Mouse (Mus musculus): ENCODE data around the gene Tmem243.

The Tmem243 gene

DNA sequence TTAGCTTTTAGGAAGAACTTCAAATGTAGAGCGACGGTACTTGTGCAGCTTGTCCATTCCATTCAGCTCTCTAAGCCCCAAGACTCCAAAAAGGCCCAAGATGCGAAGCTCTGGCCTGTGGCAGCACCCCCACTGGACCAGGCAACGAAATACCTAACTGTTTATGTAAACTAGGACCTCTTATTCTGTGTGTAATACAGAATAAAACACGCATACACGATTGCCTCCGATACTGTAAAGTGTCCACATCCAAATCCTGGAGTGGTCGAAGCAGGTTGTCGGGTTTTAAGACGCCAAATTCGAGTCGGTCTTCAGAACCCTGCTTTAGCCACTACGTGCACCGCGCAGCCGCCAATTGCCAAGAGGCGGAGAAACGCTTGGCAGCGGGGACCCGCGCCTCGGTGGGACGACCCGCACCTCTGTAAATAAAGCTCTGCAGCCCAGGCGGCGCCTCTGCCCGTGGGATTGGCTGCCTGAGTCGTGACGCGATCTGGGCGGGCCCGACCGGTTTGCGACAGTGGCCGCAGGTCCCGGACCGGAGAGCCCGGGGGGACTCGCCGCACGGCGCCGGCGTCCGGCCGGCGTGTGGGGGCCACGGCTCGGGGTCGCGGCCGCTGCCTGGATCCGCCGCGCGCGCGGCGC lies at the start of gene Tmem243:
Gene Tmem243, plus strand, starts transcription at position 462 of the 642 bp plus-strand sequence.
- peak; percentile 60 to 68 for DNase-seq (ENCODE audit: low spot score in 2 of 2)

DNA sequence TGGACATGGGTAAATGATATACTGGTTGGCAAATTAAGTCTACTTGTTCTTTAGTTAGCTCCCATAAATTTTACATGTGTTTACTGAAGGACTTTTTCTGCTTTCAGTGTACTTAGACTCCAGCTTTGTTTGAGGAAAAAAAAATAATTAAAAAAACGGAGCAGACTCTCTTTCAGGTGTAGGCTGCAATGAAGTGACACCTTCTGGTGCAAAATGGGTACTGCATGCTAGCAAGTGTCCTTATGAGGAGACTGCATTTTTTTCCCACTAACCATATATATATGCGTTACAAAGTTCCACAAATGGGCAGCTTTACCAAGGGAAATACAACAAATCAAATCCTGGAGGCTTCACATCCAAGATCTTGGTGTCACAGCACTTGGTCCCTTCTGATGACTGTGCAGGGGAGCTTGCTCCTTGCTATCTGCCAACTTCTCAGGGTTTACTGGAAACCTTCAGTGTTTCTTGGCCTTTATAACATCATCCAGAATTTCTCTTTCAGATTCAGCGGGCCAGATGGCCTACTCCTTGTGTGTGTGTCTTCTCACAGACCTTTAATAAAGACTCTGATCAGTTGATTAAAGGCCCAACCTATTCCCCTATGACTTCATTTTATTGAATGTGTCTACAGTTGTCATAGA lies 44.3 kb upstream of the Tmem243 start:
- peak; percentile 36 to 70 for DNase-seq (ENCODE audit: low spot score in 2 of 2)

DNA sequence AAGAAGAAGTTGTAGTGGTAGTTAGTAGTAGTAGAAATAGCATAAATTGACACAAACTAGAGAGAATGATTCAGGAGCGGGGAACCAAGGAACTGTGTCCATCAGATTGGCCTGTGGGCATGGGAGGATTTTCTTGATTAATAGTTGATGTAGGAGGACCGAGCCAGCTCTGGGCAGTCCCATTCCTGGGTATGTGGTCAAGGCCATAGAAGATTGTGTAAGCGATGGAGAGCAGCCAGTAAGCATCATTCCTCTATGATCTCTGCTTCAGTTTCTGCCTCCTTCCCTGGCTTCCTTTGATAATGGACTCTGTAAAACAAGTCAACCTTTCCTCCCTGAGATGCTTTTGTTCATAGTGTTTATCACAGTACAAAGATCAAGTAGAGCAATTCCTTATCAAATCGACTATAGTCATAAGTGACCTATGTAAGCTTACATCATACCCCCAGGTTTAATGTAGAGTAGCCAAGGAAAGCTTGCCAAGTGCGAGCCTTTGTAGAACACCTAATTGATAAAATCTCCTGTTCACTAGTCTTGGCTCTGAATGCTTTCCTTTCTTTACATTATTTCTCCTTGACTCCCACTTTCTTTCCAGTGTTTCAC lies 43.1 kb upstream of the Tmem243 start:
- no peak for DNase-seq (ENCODE audit: low spot score in 2 of 2)

DNA sequence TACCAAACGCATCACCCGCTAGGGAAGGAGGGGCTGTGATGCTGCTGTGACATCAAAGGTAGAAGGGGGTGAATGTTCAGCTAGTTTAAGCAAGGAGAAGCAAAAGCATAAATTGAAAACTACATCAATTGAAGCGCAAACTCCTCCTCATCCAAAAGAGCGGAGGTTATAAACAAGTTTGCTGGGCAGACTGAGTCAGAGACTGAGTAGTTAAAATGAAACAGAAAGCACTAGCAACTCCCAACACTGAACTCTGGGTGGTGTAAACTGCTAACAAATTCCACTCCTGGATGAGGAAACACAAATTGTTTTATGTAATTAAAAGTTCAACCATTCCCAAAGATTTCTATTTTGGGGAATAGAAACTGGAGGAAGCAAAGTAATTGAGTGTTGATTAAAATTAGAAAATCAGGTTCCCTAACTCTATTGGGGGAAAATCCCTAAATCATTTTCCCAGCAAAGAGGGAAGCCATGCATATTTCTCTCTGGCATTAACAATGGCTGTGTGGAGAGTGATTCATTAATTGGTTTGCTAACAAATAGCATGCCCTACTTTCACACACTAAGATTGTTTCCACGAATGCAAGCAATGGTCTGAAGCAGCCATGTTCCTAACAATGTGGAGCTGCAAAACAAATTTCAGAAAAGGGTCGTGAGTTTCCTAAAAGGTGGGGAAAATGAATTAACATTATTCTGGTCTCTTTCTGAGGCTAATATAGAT lies 41.0 kb upstream of the Tmem243 start:
- DNase-seq (ENCODE audit: low spot score in 2 of 2) = no peak

DNA sequence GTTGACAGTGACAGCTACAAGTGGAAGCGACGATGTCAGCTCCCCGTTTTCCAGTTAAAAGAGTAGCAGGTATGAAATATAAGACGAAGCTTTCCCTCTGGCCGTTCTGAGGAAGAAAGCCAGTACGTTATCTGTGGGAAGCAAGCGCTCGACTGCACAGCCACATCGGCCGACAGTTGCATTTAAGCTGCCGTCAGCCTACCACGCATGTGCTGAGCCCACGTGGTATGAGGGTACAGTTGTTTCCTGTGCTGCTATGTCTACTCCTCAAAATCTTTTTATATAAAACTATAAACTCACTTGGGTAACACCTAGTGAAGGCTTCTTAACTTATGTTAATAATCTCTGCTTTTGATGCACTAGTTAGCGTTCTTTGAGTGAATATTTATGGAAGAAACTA lies 40.2 kb upstream of the Tmem243 start:
- DNase-seq (ENCODE audit: low spot score in 2 of 2) = no peak

DNA sequence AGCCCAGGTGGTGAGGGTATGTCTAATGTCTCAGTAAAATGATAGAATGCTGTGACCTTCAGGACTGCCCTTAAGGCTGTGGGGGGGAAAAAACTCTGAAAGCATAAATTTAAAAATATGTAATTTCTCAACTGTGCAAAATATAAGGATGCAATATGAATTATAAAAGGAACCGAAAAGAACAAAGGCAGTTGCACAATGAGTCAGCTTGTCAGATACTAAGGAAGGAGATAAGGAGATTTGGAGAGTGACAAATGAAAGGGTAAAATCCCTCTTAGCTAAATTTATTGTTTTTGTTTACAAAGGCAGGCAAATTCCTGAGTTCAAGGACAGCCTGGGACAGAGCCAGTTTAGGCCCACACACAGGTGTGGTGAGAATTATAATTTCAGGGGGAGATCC lies 36.3 kb upstream of the Tmem243 start:
- DNase-seq (ENCODE audit: low spot score in 2 of 2) = no peak

DNA sequence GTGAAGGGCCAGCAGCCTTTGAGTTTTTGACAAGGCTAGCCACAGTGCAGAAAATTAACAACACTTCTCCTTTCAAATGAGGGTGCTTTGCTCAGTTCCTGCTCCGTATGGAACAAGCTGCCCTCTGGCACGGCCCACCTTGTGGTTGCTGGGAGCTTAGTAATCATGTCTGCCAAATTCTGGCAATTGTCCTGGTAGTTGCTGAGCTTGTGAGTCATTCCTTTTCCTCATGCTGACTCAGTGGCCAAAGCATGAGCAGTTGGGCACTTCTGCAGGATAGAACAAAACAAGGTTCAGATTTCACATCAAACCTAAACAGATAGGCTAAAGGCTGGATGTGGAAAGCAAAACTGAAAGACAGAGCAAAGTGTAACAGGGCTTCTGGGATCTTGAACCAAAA lies 31.6 kb upstream of the Tmem243 start:
- no peak for DNase-seq (ENCODE audit: low spot score in 2 of 2)

DNA sequence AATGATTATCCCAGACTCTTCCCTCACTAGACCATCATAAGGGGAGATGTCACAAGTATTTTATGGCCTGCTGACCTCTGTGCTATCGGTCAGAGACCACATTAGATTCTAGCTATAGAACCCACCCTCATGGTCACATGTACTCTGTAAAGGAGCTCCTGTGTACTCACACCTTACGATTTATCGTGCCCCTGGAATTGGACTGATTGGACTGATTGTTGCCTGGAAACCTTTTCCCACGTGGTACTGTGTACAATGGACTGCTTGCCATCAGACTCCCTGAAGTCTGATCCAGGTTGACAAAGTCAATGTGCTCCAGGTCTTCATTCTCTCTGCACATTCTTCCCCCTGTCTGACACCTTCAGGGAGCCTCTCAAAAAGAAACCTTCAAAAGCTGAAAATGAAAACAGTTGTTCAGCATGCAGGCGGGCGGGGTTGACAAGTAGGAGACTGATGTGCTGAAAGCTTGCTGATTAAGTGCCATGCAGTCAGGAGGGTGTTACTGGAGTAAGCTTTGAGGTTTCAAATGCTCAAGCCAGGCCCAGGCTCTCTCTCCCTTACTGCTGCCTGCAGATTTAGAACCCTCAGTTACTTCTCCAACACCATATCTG lies 30.8 kb upstream of the Tmem243 start:
- DNase-seq (ENCODE audit: low spot score in 2 of 2) = no peak

DNA sequence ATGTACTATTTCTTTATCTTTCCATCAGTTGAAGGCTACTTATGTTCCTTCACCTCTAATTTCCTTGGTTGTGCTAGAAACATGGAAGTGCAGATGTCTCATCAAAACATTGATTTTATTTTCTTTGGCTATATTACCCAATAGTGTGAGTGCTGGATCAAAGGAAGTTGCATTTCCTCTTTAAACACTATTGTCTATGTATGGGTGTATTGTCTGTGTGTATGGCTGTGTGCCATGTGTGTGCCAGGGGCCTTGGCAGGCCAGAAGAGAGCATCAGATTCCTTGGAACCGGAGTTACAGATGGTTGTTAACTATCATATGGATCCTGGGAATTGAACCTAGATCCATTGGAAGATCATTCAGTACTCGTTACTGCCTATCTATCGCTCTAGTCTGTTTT lies 29.1 kb upstream of the Tmem243 start:
- DNase-seq (ENCODE audit: low spot score in 2 of 2) = no peak

DNA sequence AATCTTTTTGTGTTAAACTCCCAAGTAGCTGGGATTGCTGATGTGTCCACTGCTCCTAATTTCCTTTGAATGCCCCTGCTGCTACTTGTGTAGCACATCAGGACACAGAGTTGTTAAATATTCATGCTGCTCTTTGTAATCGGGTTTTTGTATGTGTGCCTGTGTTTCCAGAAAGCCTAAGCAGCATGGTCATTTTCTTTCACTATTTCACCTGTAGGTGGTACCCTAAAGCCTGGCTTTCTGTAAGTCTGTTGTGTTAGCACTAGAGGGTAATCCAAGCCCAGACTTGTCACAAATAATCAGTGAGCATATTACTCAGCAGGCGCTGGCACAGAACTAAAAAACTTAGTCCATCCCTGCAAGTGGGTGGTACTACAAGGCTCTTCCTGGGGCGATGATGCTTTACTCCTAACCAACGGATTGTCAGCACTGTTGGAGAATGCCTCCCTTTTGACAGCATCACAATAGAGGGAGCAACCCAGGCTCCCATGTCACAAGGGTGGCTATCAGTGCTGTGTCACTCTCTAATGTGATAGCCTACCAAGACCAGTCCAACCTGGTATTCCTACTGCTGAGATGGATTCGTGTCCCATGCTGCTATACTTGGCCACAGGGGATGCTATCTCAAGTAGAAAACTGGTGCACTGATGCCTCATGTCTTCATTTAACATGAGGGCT lies 27.2 kb upstream of the Tmem243 start:
- DNase-seq (ENCODE audit: low spot score in 2 of 2) = no peak

DNA sequence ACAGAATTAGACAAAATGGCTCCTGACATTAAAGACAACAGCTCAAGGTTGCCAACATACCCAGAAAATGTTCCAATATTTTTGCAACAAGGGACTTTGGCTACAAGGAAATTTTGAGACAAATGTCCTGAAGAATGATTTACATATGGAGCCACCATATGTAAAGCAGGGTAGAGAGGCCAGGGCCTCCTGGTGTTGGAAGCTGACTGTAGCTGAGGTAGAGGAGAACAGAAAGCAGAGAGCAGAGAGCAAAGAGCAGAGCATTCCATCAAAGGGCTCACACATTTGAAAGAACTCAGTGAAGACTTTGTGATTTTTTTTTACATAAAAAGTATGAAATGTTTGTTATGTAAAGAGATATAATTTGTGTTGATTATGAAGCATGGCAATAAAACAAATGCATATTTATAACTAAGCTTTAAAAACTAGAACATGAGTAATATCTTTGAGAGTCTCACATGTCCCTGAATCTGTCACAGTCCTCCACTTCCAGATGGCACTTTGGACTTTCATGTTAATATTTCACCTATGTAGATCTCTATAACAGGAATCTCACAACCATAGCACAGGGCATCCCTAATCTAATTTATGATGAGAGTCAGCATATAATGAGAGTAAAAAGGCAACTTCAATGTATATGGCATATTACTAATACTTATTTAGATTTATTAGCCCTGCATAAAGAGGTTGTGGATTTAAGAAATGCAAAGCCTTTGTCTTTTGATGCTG lies 20.5 kb upstream of the Tmem243 start:
- no peak for DNase-seq (ENCODE audit: low spot score in 2 of 2)

DNA sequence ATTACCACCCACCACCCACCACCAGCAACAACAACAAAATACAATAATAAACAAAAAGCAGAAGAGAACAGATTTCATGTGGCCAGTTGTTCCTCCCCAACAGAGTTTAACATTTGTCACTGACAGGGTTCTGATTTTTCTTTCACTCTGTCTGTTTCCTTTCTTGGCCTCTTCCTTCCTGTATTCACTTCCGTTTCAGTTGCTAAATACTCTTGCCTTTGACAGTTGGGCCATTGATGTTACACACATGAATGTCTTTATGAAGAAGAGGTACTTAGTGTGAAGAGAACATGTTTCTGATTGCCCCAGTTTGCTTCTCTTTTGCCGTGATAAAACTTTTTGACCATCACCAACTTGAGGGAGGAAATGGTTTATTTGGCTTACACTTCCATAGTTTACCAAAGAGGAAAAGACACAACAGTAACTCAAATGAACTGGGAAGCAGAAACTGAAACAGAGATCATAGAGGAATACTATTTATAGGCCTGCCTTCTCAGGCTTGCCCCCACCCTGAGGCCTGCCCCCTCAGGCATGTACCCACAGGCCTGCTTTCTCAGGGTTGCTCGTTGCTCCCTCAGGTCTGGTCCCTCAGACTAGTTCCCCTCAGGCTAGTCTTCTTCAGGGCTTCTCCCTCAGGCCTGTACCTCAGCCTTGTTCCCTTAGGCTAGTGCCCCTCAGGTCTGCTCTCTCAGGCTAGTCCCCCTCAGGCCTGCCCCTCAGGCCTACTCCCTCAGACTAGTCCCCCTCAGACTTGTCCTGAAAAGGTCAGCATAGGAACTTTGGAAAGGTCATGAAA lies 13.3 kb upstream of the Tmem243 start:
- DNase-seq (ENCODE audit: low spot score in 2 of 2) = peak in 1 of 2 experiments; percentile 12

DNA sequence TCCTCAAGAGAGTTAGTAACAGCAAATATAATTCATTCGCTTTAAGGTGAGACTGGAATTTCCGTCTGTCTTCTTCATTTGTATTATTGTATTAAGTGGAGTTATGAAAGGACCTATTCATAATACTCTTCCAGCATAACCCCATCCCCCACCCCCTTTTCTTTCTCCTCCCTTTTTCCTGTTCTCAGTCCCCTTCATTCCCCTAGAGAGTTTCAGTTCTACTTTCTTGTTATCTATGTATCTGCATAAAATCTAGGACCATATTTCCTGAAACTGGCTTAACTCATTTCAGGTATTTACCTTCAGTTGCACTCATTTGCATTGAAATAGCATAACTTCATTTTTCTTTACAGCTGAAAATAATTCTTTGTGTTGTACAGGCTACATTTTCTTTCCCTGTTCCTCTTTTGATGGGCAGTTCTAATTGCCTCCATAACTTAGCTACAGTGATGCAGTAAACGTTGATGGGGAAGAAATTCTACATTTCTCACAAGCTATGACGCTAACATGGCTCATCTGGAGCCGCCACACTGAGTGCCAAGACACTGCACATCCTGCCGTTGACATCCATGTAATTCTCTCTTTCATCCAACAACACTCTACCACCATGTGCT lies 9.9 kb upstream of the Tmem243 start:
- no peak for DNase-seq (ENCODE audit: low spot score in 2 of 2)

DNA sequence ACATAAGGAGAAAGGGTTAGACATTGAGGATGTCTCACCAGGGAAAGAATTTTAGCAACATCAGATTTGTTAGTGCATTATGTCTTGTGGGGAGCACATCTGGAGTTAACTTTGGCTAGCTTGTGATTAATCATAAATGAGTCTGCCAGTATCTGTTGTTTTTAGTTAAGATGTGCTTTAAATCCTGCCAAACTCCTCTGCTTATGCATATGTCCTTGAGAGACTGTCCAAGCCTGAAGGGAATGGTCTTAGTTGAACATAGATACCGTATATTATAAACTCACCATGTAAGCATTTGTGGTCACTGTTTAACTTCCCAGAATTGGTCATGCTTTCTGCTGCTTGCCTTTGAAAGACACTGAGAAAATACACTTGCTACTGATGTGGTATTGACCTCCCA lies 7.8 kb upstream of the Tmem243 start:
- no peak for DNase-seq (ENCODE audit: low spot score in 2 of 2)

DNA sequence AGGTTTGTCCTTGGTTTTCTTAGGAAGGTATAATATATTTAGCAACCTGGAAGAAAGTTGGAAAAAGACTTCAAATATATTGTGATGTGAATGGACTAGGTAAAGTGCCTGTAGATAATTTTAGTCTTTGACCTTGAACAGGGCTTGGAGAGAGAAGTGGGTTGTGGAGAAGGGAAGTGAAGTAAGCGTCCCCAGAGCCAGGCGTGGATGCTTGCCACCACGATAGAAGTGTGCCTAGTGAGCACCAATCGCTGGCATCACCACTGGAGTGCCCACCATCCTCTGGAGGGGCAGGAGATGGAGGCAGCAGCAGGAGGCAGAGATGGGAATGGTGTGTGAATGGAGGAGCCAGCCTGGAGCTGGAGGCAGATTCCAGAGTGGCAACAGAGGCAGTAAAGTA lies 7.0 kb upstream of the Tmem243 start:
- DNase-seq (ENCODE audit: low spot score in 2 of 2) = no peak

DNA sequence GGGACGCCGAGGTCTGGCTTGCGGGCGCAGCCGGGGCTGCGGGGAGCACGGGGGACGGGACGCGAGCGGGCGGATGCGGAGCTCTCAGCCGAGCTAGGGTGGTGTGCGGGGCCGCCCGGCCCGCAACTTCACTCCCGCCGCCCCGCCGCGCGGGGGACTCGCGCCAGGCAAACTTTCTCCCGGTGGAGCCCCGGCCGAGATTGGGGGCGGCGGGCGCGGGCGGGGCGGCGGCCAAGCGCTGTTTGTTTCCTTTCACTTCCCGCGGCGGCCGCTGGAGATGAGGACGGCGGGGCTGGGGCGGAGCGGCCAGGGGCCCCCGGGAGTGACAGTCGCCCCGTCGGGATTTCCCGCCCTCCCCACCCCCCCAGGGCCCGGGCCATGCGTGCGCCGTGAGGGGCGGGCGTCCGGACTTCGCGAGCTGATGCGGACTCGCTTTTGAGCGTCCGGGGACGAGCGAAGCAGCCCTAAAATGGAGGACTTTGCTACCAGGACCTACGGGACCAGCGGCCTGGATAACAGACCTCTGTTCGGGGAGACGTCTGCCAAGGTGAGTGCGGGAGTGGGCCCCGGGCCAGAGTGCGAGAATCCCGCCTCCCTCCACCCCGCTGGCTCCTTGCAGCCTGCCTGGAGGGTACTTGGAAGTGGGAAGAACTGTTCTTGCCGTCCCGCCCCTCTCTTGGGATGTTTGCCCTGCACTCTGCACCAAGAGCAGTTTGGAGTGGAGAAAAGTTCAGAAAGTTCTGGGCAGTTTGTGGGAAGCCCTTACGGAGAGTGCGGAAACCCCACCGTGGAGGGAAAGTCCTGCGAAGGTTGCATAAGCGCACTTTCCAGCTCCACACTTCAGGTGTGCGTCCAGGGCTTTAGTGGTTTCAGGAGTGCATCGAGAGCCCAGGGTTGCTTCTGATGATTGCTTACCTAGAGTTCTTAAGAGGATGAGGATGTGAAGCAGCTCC lies 657 bp downstream of the Tmem243 start:
- peak; percentile 17 to 28 for DNase-seq (ENCODE audit: low spot score in 2 of 2)

DNA sequence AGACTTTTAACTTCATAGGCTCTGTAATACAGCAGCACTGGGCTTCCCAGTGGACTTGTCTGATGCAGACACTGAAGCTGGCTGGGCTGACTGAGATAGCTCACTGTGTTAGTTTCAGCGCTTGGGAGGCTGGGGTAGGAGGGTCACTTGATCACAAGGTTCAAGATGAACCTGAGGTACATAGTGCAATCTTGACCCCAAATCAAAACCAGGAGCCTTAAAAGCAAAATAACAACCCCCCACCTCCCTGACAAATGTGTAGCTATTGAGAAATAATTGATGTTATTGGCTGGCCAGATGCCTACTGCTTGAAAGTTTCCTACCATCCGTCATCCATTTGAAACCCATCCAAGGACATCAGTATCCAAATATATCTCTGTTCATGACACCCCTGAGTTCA lies 2.2 kb downstream of the Tmem243 start:
- no peak for DNase-seq (ENCODE audit: low spot score in 2 of 2)

DNA sequence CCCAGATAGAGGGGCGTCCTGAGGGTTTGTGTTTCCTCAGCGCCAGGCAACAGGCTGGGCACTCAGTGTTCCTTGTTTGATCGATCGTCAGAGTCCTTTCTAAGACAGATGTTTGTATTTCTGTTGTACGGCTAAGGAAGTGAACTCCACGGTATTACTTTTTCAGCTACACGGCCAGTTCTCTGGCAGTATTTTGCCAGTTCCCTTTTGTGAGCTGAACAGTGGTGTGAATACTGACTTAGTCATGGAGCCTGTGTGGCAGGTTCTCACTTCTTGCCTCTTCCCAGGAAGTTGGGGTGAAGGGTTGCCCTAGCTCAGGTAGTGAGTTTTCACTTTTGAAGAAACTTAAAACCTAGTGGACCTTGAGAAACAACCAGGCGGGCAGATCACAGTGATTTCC lies 3.5 kb downstream of the Tmem243 start:
- no peak for DNase-seq (ENCODE audit: low spot score in 2 of 2)

DNA sequence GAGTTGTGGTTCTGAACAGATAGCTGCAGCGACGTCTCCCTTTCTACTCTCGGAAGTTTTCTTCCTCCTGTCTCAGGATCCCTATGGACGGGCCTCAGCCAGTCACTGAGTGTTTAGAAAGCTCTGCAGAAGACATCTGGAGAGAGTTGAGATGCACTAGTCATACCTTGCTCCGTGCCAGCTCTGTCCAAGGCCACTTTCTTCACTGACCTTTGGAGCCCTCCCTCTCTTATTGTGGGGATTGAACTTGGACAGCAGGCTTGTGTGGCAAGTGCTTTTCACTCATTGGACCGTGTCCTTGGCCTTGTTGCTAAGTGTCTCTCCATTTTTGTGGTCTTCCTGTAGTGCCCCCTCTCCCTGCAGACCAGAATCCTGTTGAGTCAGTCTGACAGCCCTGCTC lies 6.3 kb downstream of the Tmem243 start:
- DNase-seq (ENCODE audit: low spot score in 2 of 2) = no peak
